Mouse (Mus musculus): ENCODE data around the gene Dmrt3. TPM values are rescaled to one million over a fixed set of nuclear protein-coding genes. Genes with fewer than 3 reads are reported as not detected.

The Dmrt3 gene
- polyA plus RNA-seq, 1 experiment from 2014 or later: not detected

DNA sequence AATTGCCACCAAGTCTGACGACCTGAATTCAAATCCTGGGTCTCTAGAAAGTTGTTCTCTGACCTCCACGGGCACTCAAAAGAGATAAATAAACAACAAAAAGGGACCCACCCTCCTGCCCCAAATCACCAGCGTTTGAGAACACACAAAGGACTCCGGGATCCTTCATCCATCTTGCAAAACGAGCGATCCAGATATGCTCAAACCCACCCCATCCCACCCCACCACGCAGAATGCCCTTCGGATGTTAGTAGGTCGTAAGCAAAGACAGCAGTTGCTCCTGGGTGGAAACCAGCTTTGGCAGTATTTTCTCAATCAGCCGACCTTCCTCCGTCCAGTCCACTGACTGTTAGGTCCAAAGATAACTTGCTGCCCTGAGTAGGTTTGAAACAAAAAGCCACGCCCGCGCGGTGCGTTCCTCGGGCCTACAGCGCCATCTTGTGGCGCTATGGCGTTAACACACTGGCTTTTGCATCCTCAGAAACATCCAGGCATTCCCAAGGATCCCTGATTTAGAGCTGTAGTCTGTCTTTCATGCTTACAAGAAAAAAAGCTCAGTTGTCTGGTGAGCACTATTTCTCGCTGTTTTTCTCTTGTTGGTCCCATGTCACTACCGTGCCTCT, 25.6 kb downstream of the Dmrt3 start:
- Histone ChIP-seq H3K9ac (ENCODE audit: low read depth, low read length) (no peak overlapping the region), H3K4me1 (replicated peaks; ENCODE audit: control insufficient read depth, insufficient read depth, low read length) (no peaks in the 10 kb centered on the region), H3K27ac (ENCODE audit: low read depth, low read length) (no peak overlapping the region), H3K27me3 (replicated peaks; ENCODE audit: control insufficient read depth, insufficient read depth, low read length) (0 out of 2 replicates have a peak, but pooled peaks cover 4% of the 10 kb centered on the region), H3K9me3 (ENCODE audit: control insufficient read depth) (no peaks in the 10 kb centered on the region), H3K4me3 (ENCODE audit: low read depth, low read length) (no peak overlapping the region), H3K4me2 (replicated peaks; ENCODE audit: low read depth) (peak overlapping the region; percentile 44), H3K36me3 (ENCODE audit: control insufficient read depth, insufficient read depth) (no peaks in the 10 kb centered on the region)
- TF ChIP-seq CTCF (IDR thresholded peaks at IDR 0.05; ENCODE audit: low read depth): peak; percentile 97
- no peak for ATAC-seq
- 15% methylated on average over 22 of the region's 22 CpGs for WGBS

DNA sequence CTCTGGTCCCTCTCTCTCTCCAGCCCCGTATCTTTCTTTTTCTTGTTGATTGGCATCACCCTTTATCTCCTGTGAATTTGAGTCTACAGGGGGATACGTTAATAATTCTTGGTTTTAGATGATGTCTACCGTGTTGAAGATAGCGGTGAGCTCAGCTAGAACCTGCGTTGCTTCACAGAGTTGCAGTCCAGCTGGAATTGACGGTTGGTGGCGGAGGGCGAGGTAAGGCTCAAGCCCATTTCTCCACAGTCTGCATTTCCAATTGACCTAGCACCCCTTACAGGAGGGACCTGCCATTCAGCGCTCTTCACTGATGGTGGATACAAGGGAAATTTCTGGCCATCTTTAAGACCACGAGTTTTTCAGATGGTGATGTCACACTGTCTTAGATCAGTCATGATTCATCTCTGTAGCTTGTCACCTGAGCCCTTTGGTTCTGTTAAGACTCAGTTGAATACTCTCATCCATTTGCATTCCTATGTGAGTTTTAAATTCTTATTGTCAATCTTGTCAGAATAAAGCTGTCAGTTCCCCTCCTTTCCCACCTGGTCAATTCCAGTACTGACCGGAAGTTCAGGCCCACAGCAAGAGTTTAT, 28.8 kb downstream of the Dmrt3 start:
- H3K27ac ChIP-seq (ENCODE audit: low read depth, low read length): no peak overlapping the region
- H3K9me3 ChIP-seq (ENCODE audit: control insufficient read depth): no peaks in the 10 kb centered on the region
- WGBS: 71% methylated on average over 11 of the region's 11 CpGs
- no peak for TF ChIP-seq CTCF (IDR thresholded peaks at IDR 0.05; ENCODE audit: low read depth)
- H3K27me3 ChIP-seq (replicated peaks; ENCODE audit: control insufficient read depth, insufficient read depth, low read length): 0 out of 2 replicates have a peak, but pooled peaks cover 4% of the 10 kb centered on the region
- no peak for ATAC-seq
- H3K36me3 ChIP-seq (ENCODE audit: control insufficient read depth, insufficient read depth): no peaks in the 10 kb centered on the region
- H3K9ac ChIP-seq (ENCODE audit: low read depth, low read length): no peak overlapping the region
- no peak overlapping the region for H3K4me2 ChIP-seq (replicated peaks; ENCODE audit: low read depth)
- H3K4me1 ChIP-seq (replicated peaks; ENCODE audit: control insufficient read depth, insufficient read depth, low read length): no peaks in the 10 kb centered on the region
- H3K4me3 ChIP-seq (ENCODE audit: low read depth, low read length): no peak overlapping the region

- TF ChIP-seq CTCF (IDR thresholded peaks at IDR 0.05; ENCODE audit: low read depth): no peak
- no peak for ATAC-seq
- WGBS: 87% methylated on average over 6 of the region's 6 CpGs
- Histone ChIP-seq H3K4me2 (replicated peaks; ENCODE audit: low read depth) (no peak overlapping the region), H3K36me3 (ENCODE audit: control insufficient read depth, insufficient read depth) (no peaks in the 10 kb centered on the region), H3K27me3 (replicated peaks; ENCODE audit: control insufficient read depth, insufficient read depth, low read length) (no peaks in the 10 kb centered on the region), H3K4me3 (ENCODE audit: low read depth, low read length) (no peak overlapping the region), H3K4me1 (replicated peaks; ENCODE audit: control insufficient read depth, insufficient read depth, low read length) (no peaks in the 10 kb centered on the region), H3K9ac (ENCODE audit: low read depth, low read length) (no peak overlapping the region), H3K9me3 (ENCODE audit: control insufficient read depth) (no peaks in the 10 kb centered on the region), H3K27ac (ENCODE audit: low read depth, low read length) (no peak overlapping the region)
These were observed 31.7 kb downstream of the Dmrt3 start for GRCm38 (mm10) chr19:25641786-25642185.

DNA sequence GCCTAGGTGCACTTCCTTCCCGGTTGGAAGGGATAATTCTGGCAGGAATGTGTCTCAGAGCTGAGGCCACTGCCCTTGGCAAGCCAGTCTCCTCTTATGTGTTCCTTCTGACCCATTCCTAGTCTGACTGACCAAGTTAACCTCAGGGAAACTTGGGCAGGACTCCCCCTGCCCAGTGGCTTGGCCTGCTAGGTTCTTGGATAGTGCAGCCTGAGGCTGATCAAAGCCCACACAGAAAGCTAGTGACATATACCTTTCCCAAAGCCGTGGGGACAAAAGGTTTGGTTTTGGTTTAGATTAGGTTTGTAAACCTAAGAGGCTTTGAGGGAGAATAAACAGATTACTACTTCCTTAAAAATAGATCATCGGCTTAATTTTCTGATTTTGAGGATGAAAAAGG, 37.0 kb downstream of the Dmrt3 start:
- Histone ChIP-seq H3K9me3 (ENCODE audit: control insufficient read depth) (no peaks in the 10 kb centered on the region), H3K4me1 (replicated peaks; ENCODE audit: control insufficient read depth, insufficient read depth, low read length) (no peaks in the 10 kb centered on the region), H3K4me2 (replicated peaks; ENCODE audit: low read depth) (no peak overlapping the region), H3K4me3 (ENCODE audit: low read depth, low read length) (no peak overlapping the region), H3K27ac (ENCODE audit: low read depth, low read length) (no peak overlapping the region), H3K9ac (ENCODE audit: low read depth, low read length) (no peak overlapping the region), H3K36me3 (ENCODE audit: control insufficient read depth, insufficient read depth) (no peaks in the 10 kb centered on the region), H3K27me3 (replicated peaks; ENCODE audit: control insufficient read depth, insufficient read depth, low read length) (no peaks in the 10 kb centered on the region)
- TF ChIP-seq CTCF (IDR thresholded peaks at IDR 0.05; ENCODE audit: low read depth): no peak
- WGBS: 58% methylated on average over 3 of the region's 3 CpGs
- no peak for ATAC-seq

DNA sequence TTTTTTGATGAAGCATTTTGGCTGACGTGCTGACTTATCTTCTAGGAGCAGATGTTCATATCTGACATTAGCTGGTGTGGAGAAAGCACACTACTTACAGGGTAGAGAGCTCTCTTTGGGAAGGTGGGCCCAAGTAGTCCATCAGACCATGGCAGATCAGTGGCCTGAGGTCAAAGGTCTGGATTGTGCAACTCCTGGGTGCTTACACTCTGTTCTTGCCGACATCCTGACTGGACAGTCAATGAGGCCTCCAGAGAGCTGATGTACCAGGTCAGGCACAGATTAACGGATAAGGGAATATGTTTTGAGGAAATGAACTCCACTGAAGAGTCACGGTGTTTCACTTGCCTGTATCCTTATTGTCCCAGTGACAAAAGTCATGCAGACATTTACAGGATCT, 38.6 kb downstream of the Dmrt3 start:
- no peak for TF ChIP-seq CTCF (IDR thresholded peaks at IDR 0.05; ENCODE audit: low read depth)
- no peak overlapping the region for H3K9ac ChIP-seq (ENCODE audit: low read depth, low read length)
- no peak for ATAC-seq
- no peak overlapping the region for H3K27ac ChIP-seq (ENCODE audit: low read depth, low read length)
- H3K9me3 ChIP-seq (ENCODE audit: control insufficient read depth): no peaks in the 10 kb centered on the region
- no peaks in the 10 kb centered on the region for H3K4me1 ChIP-seq (replicated peaks; ENCODE audit: control insufficient read depth, insufficient read depth, low read length)
- no peak overlapping the region for H3K4me3 ChIP-seq (ENCODE audit: low read depth, low read length)
- 57% methylated on average over 4 of the region's 4 CpGs for WGBS
- no peaks in the 10 kb centered on the region for H3K36me3 ChIP-seq (ENCODE audit: control insufficient read depth, insufficient read depth)
- no peak overlapping the region for H3K4me2 ChIP-seq (replicated peaks; ENCODE audit: low read depth)
- H3K27me3 ChIP-seq (replicated peaks; ENCODE audit: control insufficient read depth, insufficient read depth, low read length): no peaks in the 10 kb centered on the region

DNA sequence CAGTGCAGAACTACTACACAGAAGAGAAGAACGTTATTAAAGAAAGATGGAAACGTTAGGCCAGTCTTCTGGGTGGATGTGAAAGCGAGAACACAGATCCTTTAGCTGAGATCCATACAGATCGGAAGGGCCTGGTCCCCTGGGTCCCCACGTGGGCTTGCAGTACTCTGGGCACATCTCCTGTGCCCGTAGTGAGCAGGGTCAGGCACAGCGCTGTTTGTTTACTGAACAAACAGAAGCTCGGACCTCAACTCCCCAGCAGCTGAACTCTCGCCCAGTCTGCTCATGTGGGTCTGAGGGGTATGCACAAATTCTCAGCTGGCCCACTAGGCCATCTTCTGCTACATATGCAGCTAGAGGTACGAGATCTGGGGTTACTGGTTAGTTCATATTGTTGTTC, 40.4 kb downstream of the Dmrt3 start:
- Histone ChIP-seq H3K36me3 (ENCODE audit: control insufficient read depth, insufficient read depth) (no peaks in the 10 kb centered on the region), H3K4me2 (replicated peaks; ENCODE audit: low read depth) (no peak overlapping the region), H3K4me3 (ENCODE audit: low read depth, low read length) (no peak overlapping the region), H3K27me3 (replicated peaks; ENCODE audit: control insufficient read depth, insufficient read depth, low read length) (no peaks in the 10 kb centered on the region), H3K9me3 (ENCODE audit: control insufficient read depth) (no peaks in the 10 kb centered on the region), H3K4me1 (replicated peaks; ENCODE audit: control insufficient read depth, insufficient read depth, low read length) (no peaks in the 10 kb centered on the region), H3K9ac (ENCODE audit: low read depth, low read length) (no peak overlapping the region), H3K27ac (ENCODE audit: low read depth, low read length) (no peak overlapping the region)
- no peak for ATAC-seq
- no peak for TF ChIP-seq CTCF (IDR thresholded peaks at IDR 0.05; ENCODE audit: low read depth)
- 56% methylated on average over 10 of the region's 10 CpGs for WGBS
